Mouse (Mus musculus) liver, embryonic 13.5 days (tissue): Measurements from ENCODE around the gene Btbd35f5. TPM values are rescaled to one million over a fixed set of nuclear protein-coding genes. Genes with fewer than 3 reads are reported as not detected.
"Not testable (repeated sequence)": the region's sequence is repeated elsewhere in the genome, so short reads cannot be mapped to it uniquely, and the experiment has no call there.

Experiments
- ATAC-seq: fragments of 200-750 bp; cut with Nextera tagmentation; 2 replicates; pipeline ENCODE4 v1.8.0; 2017; ENCODE audit warnings: low read depth, mild to moderate bottlenecking, moderate number of reproducible peaks, moderate library complexity
- DNase-seq: peaks from one replicate; pipeline ENCODE4 v3.0.0; 2022
- H3K27ac ChIP-seq: fragments of 300-500 bp; sonication (generic); 2 replicates; pipeline ENCODE4 v1.5.1; 2015; ENCODE audit warnings: moderate library complexity, mild to moderate bottlenecking, inconsistent platforms
- H3K27me3 ChIP-seq: fragments of 300-500 bp; sonication (generic); 2 replicates; pipeline ENCODE4 v1.6.1; 2015; ENCODE audit warnings: mild to moderate bottlenecking, inconsistent platforms
- H3K36me3 ChIP-seq: fragments of 300-500 bp; sonication (generic); 2 replicates; pipeline ENCODE4 v1.6.1; 2015; ENCODE audit warnings: mild to moderate bottlenecking, inconsistent platforms
- H3K4me1 ChIP-seq: fragments of 300-500 bp; sonication (generic); replicated peaks from 2 replicates; pipeline ENCODE4 v1.6.1; 2015; ENCODE audit warnings: inconsistent platforms
- H3K4me2 ChIP-seq: fragments of 300-500 bp; sonication (generic); 2 replicates; pipeline ENCODE4 v1.6.1; 2015; ENCODE audit warnings: inconsistent platforms, mild to moderate bottlenecking, moderate library complexity
- H3K4me3 ChIP-seq: fragments of 300-500 bp; sonication (generic); replicated peaks from 2 replicates; pipeline ENCODE4 v1.5.1; 2015; ENCODE audit warnings: mild to moderate bottlenecking, inconsistent platforms
- H3K9ac ChIP-seq: fragments of 300-500 bp; sonication (generic); 2 replicates; pipeline ENCODE4 v1.6.1; 2015; ENCODE audit warnings: mild to moderate bottlenecking, inconsistent platforms
- H3K9me3 ChIP-seq: fragments of 300-500 bp; sonication (generic); replicated peaks from 2 replicates; pipeline ENCODE4 v1.6.1; 2016; ENCODE audit warnings: inconsistent platforms
- WGBS: fragments of 180-500 bp; shearing (Covaris S2); methylation state at CpG from one replicate; pipeline ENCODE4 v1.1.7; 2015; ENCODE audit not compliant: insufficient replicate concordance; 5-methylcytosine and 5-hydroxymethylcytosine counted together
- polyA plus RNA-seq: library from polyadenylated mRNA; unstranded; fragments of >200 nt; fragmentation: Nextera tagmentation; extraction: Ambion mirVana; gene quantifications from 2 replicates; pipeline ENCODE4 v1.2.1, GENCODE M21; 2015

Gene Btbd35f5
- polyA plus RNA-seq = not detected in 2 replicates

DNA sequence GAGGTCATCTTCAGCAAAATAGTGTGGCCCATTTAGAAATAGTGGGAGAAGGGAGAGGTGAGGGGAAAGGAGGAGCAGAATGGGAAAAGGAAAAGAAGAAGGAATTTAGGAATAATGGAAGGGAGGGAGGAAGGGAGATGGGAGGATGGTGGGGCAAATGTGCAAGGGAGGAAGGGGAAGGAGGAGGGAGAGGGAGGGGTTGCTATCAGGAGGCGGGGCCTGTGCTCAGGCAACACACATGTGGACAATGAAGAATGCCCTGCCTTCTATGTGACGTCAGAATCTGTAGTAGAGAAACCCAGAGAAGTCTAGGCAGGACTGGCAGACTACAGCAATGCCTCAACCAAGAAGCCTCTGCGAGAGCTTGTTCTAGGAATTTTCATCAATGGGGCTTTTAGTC, at the start of gene Btbd35f5:
Gene Btbd35f5, plus strand, starts transcription at position 301 of the 400 bp plus-strand sequence.
- not testable (repeated sequence) for H3K4me3 ChIP-seq, ATAC-seq, H3K4me1 ChIP-seq

DNA sequence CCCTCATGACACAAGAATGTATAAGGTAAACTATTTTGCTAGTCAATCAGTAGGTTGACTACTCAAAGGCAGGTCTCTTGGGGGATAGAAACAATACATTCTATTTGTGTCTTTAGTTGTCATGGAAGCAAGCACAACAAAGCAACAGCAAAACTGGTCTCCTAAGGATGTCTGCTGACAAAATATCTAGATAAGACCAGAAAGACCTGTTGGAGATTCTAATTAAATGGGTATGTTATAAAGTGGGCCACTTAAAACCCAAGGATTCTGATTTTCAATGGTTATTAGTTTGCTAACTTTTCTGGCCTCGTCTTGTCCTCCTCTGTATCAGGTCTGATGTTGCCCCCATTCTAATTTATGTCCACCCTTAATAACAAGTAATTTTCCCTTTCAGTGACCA, 32.2 kb upstream of the Btbd35f5 start, which contains the start of gene Gm21789:
Gene Gm21789, plus strand, starts transcription at position 301 of the 400 bp plus-strand sequence.
- H3K9ac ChIP-seq, H3K27ac ChIP-seq, DNase-seq, H3K4me3 ChIP-seq, H3K4me2 ChIP-seq, ATAC-seq, H3K4me1 ChIP-seq, H3K27me3 ChIP-seq, H3K36me3 ChIP-seq, H3K9me3 ChIP-seq: not testable (repeated sequence)
- no CpG with 5 or more reads among the region's 1 CpGs for WGBS

More for the DNA sequence above, at the start of gene Btbd35f5:
- H3K36me3 ChIP-seq, H3K27me3 ChIP-seq, H3K27ac ChIP-seq, H3K9ac ChIP-seq, H3K9me3 ChIP-seq, DNase-seq, H3K4me2 ChIP-seq: not testable (repeated sequence)
- WGBS = no CpG with 5 or more reads among the region's 3 CpGs

Other genes starting within 250 kb of the Btbd35f5 start
- not detected in 2 replicates for gene Btbd35f21, start 247.8 kb upstream of the Btbd35f5 start, polyA plus RNA-seq
- gene Btbd35f30, start 79.3 kb upstream of the Btbd35f5 start, polyA plus RNA-seq = not detected in 2 replicates
- gene Gm21789, start 32.1 kb upstream of the Btbd35f5 start, polyA plus RNA-seq = not detected in 2 replicates